Mouse (Mus musculus) ES-CJ7 (cell line): ENCODE measurements around the gene Map1lc3a.

ENCODE experiments used
- DNase-seq: peaks from one replicate; pipeline ENCODE4 v3.0.0; 2011; ENCODE audit warnings: low read depth, low spot score

The Map1lc3a gene

DNA sequence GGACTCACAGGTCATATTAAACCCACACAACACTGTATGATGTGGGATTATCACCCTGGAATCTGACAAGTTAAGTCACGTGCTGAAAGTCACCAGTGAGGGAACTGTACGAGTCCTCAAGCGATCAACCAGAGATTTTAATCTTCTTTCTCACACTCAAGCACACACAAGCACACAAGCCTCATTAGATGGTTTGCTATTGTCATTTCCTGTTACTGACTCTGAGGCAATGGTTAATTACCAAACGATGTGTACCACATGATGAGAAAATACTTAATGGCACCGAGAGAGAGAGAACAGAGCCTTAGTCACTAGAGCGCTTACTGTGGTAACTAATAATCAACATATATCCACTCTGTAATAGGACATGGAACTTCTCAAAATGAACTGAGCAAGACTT is 9.6 kb downstream of the Map1lc3a start:
- no peak for DNase-seq

GRCm38 (mm10) chr2:155287456-155288250 is 11.6 kb downstream of the Map1lc3a start:
- no peak for DNase-seq

DNA sequence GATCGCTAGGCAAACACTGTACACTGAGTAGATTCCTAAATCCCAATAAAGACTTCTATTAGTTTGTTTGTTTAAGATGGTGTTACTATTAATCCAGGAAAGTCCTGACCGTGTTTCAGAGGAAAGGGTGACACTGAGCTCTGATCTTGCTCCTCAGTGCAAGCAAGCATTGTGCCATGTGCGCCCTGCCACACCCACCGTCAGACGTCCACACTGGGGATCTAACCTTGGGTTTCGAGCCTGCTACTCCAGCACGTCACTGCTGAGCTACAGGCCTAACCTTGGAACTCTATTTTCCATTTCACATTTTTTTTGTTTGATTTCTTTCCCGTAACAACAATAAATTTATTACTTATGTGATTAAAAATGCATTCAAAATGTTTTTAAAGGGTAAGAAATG is 14.0 kb downstream of the Map1lc3a start:
- DNase-seq = no peak

- no peak for DNase-seq
These were observed 17.3 kb downstream of the Map1lc3a start for GRCm38 (mm10) chr2:155293382-155293781.

GRCm38 (mm10) chr2:155293946-155294345 is 17.8 kb downstream of the Map1lc3a start:
- no peak for DNase-seq

- DNase-seq = no peak
These were observed 19.4 kb downstream of the Map1lc3a start for GRCm38 (mm10) chr2:155295453-155295852.

DNA sequence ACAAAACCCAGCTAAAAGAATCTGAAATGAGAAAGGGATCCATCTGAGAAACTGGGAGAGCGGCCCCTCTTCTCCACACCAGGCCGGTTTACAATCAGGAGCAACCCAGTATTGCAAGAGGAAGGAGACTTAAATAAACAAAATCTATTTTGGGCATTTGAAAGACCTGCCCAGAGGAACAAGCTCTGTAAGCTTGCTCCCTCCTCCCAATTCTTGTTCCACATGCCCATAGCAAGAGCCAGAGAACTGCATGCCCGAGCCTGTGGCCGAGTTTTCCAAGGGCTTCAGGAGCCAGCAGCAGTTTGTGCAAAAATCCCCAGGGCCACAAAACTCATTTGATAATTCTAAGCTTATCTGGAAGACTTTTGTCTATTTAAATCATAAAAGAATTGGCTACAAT is 23.5 kb downstream of the Map1lc3a start:
- DNase-seq = no peak

- peak; percentile 65 for DNase-seq
These were observed 33.0 kb downstream of the Map1lc3a start for GRCm38 (mm10) chr2:155308936-155309592.

DNA sequence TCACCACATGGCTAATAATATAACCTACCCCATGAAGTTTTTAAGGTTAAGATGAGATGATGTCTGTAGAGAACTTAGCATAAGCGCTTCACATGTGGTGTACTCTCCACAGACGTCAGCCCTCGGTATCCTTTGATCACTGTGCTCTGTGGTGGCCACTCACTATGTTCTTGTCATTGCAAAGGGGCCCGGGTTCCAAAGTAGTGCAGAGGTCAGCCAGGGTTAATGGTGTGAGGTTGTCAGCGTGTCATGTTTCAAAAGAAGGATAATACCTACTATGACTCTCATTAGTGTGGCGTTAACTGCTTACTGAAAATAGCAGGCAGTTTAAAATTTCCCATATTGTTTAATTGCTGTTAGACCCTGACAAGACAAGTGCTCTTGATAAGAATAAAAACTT is 37.6 kb downstream of the Map1lc3a start:
- DNase-seq = no peak

DNA sequence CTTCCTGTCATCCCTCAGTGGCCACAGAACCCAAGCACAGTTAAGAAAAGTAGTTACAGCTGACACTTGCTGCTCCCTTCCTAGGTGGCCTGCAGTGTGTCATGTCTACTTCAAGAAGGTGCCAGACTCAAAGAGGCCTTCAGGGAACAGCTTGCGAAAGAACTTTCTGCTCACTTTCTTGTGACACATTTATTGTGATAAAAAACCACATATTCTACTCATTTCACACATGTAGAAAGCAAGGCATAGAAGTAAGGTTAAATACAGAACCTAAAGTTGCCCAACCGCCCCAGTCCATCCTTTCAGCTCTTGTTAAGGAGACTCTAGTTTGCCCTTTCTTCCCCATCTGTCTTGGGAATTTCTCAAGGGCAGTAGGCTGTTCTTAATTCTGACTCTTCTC is 42.5 kb downstream of the Map1lc3a start:
- DNase-seq = no peak

DNA sequence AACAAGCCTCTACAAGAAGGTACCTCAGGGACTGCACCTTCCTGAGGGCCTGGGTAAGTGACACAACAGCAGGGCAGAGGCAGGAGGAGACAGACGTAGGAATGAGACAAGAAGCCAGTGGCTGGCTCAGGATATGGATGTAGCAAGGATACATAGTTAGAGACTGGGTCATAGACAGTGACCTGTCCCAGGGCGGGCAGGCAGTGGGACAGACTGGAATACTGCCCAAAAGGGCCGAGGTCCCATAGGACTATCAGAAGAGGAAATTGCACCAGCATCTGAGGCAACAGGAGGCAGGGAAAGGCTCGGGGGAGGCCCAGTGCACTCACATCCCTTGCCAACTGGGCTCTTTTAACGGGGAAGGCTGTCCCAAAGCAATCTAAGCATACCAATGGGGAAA is 44.5 kb downstream of the Map1lc3a start:
- DNase-seq = no peak

DNA sequence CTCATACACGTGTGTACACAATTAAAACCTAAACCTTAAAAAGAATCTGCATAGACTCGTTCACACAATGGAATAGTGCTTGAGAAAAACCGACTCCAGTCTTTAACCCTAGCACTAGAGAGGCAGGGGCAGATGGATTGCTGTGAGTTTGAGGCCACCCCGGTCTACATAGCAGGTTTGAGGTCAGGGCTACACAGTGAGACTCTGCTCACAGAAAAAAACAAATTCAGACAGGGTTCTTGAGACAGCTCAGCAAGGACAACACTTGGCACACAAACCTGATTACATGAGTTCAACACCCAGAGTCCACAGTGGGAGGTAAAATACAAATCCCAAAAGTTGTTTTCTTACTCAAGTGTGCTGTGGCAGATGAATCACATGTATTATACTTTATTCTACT is 49.9 kb downstream of the Map1lc3a start:
- DNase-seq = no peak
